Mouse (Mus musculus): Measurements from ENCODE around the gene Rbfox3. TPM values are rescaled to one million over a fixed set of nuclear protein-coding genes. Genes with fewer than 3 reads are reported as not detected.

The Rbfox3 gene
- polyA plus RNA-seq, 1 experiment from 2014 or later = 0.60 TPM

DNA sequence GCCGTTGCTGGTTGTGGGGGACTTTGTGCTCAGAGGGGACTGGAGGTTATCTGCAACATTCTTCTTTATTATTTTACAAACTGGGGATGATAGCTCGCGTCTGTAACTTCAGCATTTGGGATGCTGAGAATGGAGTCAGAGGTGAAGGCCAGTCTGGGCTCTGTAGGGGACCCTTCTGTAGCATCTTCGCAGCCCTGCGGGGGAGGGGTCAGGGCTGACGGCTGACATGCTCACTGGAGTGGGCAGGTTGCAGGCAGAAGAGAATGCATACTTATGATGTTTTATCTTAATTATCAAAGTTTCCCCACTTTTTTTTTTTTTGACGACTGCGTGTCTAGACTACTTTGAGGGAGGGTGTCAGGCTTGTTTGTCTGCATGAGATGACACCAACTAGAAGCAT, 234.1 kb downstream of the Rbfox3 start:
- 60% methylated on average over 8 of the region's 8 CpGs for WGBS
- H3K27me3 ChIP-seq (ENCODE audit: insufficient read depth, poor library complexity, severe bottlenecking) = peaks cover 51% of the 10 kb centered on the region
- no peak for DNase-seq (ENCODE audit: low spot score)

DNA sequence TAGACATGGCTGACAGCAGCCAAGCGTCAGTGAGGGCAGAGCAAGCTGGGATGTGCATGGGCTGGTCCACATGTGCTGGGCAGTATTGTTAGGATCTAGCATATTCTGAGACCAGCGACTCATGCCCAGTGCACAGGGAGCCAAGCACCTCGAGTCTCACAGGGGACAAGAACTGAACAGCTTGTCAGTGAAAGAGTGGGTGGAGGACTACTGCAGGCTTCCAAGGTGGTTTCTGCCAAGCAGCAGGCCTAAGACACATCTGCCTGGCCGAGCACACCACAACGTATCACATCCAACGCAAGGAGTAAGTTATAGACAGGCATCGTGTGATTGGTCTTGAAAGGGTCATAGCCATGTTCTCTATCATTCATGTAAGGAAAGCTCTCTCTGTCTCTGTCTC, 235.0 kb downstream of the Rbfox3 start:
- DNase-seq (ENCODE audit: low spot score) = no peak
- no peak overlapping the region for H3K4me3 ChIP-seq
- no peak overlapping the region for H3K27ac ChIP-seq
- H3K36me3 ChIP-seq = no peaks in the 10 kb centered on the region
- H3K4me1 ChIP-seq = no peaks in the 10 kb centered on the region
- no peaks in the 10 kb centered on the region for H3K9me3 ChIP-seq
- WGBS = 77% methylated on average over 7 of the region's 7 CpGs
- H3K27me3 ChIP-seq (ENCODE audit: insufficient read depth, poor library complexity, severe bottlenecking) = peaks cover 43% of the 10 kb centered on the region

More for the DNA sequence above, 234.1 kb downstream of the Rbfox3 start:
- Histone ChIP-seq H3K4me3 (no peak overlapping the region), H3K4me1 (no peaks in the 10 kb centered on the region), H3K27ac (no peak overlapping the region), H3K9me3 (no peaks in the 10 kb centered on the region), H3K36me3 (no peaks in the 10 kb centered on the region)

DNA sequence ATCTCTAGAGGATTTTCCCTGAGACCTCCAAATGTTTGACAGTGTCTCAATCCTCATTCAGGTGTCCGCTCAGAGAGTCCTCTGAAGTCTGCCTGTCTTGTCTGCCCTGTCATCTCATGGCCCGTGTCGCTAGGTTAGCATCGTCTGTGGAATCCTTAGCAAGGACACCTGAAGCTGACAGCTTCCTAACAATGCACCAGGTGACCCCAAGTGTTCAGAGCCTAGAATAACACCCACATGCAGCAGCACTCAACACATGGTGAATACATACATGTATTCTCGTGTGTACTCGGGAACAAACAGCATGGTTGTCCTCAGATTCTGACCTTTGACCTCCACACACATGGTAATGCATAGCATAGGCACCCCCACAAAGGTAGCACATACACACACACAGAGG, 239.4 kb downstream of the Rbfox3 start:
- no peak for DNase-seq (ENCODE audit: low spot score)
- Histone ChIP-seq H3K27me3 (ENCODE audit: insufficient read depth, poor library complexity, severe bottlenecking) (peaks cover 11% of the 10 kb centered on the region; the same call in 1 of the 2 replicates), H3K4me1 (peaks cover 8% of the 10 kb centered on the region), H3K27ac (no peak overlapping the region), H3K36me3 (no peaks in the 10 kb centered on the region), H3K9me3 (no peaks in the 10 kb centered on the region), H3K4me3 (no peak overlapping the region)
- 82% methylated on average over 6 of the region's 6 CpGs for WGBS

- Histone ChIP-seq H3K27ac (no peak overlapping the region), H3K36me3 (no peaks in the 10 kb centered on the region), H3K4me1 (peaks cover 8% of the 10 kb centered on the region), H3K4me3 (no peak overlapping the region), H3K27me3 (ENCODE audit: insufficient read depth, poor library complexity, severe bottlenecking) (peaks cover 11% of the 10 kb centered on the region; the same call in 1 of the 2 replicates), H3K9me3 (no peaks in the 10 kb centered on the region)
- no peak for DNase-seq (ENCODE audit: low spot score)
- WGBS = 84% methylated on average over 6 of the region's 6 CpGs
Observed at GRCm38 (mm10) chr11:118671216-118671615, 240.2 kb downstream of the Rbfox3 start.

- Histone ChIP-seq H3K4me3 (no peak overlapping the region), H3K36me3 (no peaks in the 10 kb centered on the region), H3K9me3 (no peaks in the 10 kb centered on the region), H3K27ac (no peak overlapping the region), H3K4me1 (peaks cover 8% of the 10 kb centered on the region), H3K27me3 (ENCODE audit: insufficient read depth, poor library complexity, severe bottlenecking) (peaks cover 11% of the 10 kb centered on the region; the same call in 1 of the 2 replicates)
- no peak for DNase-seq (ENCODE audit: low spot score)
- 70% methylated on average over 5 of the region's 5 CpGs for WGBS
Observed at GRCm38 (mm10) chr11:118669820-118670219, 241.6 kb downstream of the Rbfox3 start.

- H3K4me3 ChIP-seq = no peak overlapping the region
- no peak overlapping the region for H3K27ac ChIP-seq
- DNase-seq (ENCODE audit: low spot score) = no peak
- H3K9me3 ChIP-seq = no peaks in the 10 kb centered on the region
- H3K36me3 ChIP-seq = no peaks in the 10 kb centered on the region
- peaks cover 13% of the 10 kb centered on the region for H3K4me1 ChIP-seq
- WGBS = 75% methylated on average over 8 of the region's 8 CpGs
- H3K27me3 ChIP-seq (ENCODE audit: insufficient read depth, poor library complexity, severe bottlenecking) = peaks cover 3% of the 10 kb centered on the region; the same call in 1 of the 2 replicates
Observed at GRCm38 (mm10) chr11:118668351-118668750, 243.0 kb downstream of the Rbfox3 start.

DNA sequence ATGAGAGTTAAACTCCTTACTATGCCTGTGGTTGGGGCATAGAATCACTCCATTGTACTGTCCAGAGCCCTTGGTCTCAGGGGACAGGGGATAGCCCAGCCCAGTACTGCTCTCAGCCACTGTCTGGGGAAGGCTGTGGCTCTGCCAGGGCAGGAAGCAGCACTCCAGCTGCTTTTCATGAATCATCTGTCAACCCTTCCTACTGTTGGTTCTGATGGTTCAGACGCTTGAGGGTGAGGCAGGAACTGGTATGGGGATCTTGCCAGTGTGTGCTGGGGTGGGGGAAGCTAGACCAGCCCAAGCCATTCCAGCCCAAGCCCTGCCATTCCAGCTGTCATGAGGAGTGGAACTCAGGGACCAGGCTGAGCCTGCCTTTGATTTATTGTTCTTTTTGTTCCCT, 243.5 kb downstream of the Rbfox3 start:
- Histone ChIP-seq H3K27me3 (ENCODE audit: insufficient read depth, poor library complexity, severe bottlenecking) (peaks cover 3% of the 10 kb centered on the region; the same call in 1 of the 2 replicates), H3K27ac (no peak overlapping the region), H3K4me3 (no peak overlapping the region), H3K4me1 (peaks cover 16% of the 10 kb centered on the region), H3K36me3 (no peaks in the 10 kb centered on the region), H3K9me3 (no peaks in the 10 kb centered on the region)
- WGBS = 28% methylated on average over 1 of the region's 1 CpGs
- DNase-seq (ENCODE audit: low spot score) = no peak

DNA sequence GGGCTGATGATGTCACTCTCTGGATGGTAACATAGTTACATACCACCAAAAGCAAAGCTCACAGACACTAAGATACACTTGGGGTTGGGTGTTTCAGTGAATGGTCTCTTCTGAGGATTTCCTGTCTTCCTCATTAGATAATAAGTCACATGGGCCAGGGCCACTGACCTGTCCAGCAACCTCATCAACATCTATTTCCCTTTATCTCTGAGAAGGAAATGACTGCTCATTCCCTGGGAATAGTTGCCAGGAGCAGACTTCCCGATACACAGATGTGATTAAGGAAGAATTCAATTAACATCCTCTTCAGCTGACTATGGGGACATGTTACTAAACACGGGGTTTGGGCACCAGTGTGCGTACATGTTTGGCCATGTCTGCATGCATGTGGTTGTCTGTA, 245.2 kb downstream of the Rbfox3 start:
- Histone ChIP-seq H3K9me3 (no peaks in the 10 kb centered on the region), H3K27me3 (ENCODE audit: insufficient read depth, poor library complexity, severe bottlenecking) (peaks cover 7% of the 10 kb centered on the region; the same call in 1 of the 2 replicates), H3K36me3 (no peaks in the 10 kb centered on the region), H3K27ac (no peak overlapping the region), H3K4me3 (no peak overlapping the region), H3K4me1 (peaks cover 17% of the 10 kb centered on the region)
- WGBS = 75% methylated on average over 3 of the region's 3 CpGs
- no peak for DNase-seq (ENCODE audit: low spot score)

GRCm38 (mm10) chr11:118663305-118663704, 248.1 kb downstream of the Rbfox3 start:
- Histone ChIP-seq H3K27me3 (ENCODE audit: insufficient read depth, poor library complexity, severe bottlenecking) (peaks cover 18% of the 10 kb centered on the region), H3K9me3 (no peaks in the 10 kb centered on the region), H3K27ac (no peak overlapping the region), H3K4me1 (peaks cover 17% of the 10 kb centered on the region), H3K4me3 (no peak overlapping the region), H3K36me3 (no peaks in the 10 kb centered on the region)
- DNase-seq (ENCODE audit: low spot score) = no peak
- WGBS = 60% methylated on average over 8 of the region's 8 CpGs

DNA sequence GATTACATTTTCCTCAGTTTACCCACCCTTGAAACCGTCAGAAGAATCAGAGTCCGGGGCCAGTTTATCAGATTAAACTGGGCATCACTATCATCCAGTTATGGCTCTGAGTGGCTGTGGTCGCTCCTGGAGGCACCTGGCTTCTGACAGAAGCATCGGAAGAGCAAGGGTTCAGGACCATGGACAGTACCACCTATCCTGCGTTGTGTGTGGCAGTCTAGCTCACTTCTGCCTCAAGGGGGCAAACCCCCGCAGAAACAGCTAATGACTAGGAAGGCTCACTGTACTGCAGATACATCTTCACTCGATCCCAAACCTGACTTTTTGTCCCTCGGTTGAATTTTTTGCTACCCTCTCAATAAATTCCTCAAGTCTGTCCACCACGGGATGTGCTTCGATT, 252.1 kb downstream of the Rbfox3 start:
- peaks cover 37% of the 10 kb centered on the region for H3K27me3 ChIP-seq (ENCODE audit: insufficient read depth, poor library complexity, severe bottlenecking)
- H3K36me3 ChIP-seq = no peaks in the 10 kb centered on the region
- H3K4me1 ChIP-seq = peaks cover 11% of the 10 kb centered on the region; the same call in 1 of the 2 replicates
- no peaks in the 10 kb centered on the region for H3K9me3 ChIP-seq
- H3K4me3 ChIP-seq = no peak overlapping the region
- no peak overlapping the region for H3K27ac ChIP-seq
- 11% methylated on average over 10 of the region's 10 CpGs for WGBS
- no peak for DNase-seq (ENCODE audit: low spot score)

- DNase-seq (ENCODE audit: low spot score) = no peak
- Histone ChIP-seq H3K27ac (no peak overlapping the region), H3K4me1 (0 out of 2 replicates have a peak, but pooled peaks cover 3% of the 10 kb centered on the region), H3K27me3 (ENCODE audit: insufficient read depth, poor library complexity, severe bottlenecking) (peaks cover 43% of the 10 kb centered on the region), H3K4me3 (no peak overlapping the region), H3K36me3 (no peaks in the 10 kb centered on the region), H3K9me3 (no peaks in the 10 kb centered on the region)
- 49% methylated on average over 4 of the region's 4 CpGs for WGBS
Observed at GRCm38 (mm10) chr11:118655833-118656232, 255.6 kb downstream of the Rbfox3 start.

DNA sequence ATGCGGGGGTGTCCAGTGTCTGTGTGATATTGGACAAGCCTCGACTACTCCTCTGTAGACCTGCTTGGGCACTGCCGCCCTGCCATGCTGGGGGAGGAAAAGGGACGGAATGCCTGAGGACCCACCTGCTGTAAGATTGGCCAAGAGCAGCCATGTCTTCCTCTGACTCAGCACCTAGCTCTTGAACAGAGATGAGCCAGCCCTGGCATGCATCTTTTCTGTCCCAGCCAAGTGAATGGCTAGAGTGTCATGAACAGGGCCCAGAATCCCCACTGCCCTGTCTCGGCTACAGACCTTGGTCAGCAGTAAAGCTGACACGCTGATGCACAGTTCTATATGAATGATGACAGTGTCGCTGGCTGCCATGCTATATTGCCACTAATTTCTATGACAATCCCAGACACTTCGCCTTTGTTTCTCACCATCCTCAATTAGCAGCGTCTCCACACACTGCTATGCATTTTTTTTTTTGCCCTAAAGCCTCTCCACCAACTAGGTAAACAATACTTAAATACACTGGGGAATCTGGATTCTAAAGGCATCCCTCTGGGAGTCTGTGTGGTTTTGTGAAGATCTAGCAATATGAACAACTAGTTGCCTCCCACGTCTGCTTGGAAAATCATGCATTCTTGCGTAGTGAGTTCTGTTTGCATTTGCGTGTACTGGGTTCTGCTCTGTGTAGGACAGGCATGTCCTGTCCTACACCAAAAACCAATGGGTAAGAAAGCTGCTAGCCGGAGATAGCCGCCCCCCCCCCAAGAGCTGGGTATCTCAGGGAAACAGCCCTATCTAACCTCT, 257.7 kb downstream of the Rbfox3 start:
- Histone ChIP-seq H3K36me3 (no peaks in the 10 kb centered on the region), H3K9me3 (no peaks in the 10 kb centered on the region), H3K27ac (no peak overlapping the region), H3K4me1 (0 out of 2 replicates have a peak, but pooled peaks cover 3% of the 10 kb centered on the region), H3K4me3 (no peak overlapping the region), H3K27me3 (ENCODE audit: insufficient read depth, poor library complexity, severe bottlenecking) (peaks cover 38% of the 10 kb centered on the region)
- 84% methylated on average over 14 of the region's 14 CpGs for WGBS
- no peak for DNase-seq (ENCODE audit: low spot score)

DNA sequence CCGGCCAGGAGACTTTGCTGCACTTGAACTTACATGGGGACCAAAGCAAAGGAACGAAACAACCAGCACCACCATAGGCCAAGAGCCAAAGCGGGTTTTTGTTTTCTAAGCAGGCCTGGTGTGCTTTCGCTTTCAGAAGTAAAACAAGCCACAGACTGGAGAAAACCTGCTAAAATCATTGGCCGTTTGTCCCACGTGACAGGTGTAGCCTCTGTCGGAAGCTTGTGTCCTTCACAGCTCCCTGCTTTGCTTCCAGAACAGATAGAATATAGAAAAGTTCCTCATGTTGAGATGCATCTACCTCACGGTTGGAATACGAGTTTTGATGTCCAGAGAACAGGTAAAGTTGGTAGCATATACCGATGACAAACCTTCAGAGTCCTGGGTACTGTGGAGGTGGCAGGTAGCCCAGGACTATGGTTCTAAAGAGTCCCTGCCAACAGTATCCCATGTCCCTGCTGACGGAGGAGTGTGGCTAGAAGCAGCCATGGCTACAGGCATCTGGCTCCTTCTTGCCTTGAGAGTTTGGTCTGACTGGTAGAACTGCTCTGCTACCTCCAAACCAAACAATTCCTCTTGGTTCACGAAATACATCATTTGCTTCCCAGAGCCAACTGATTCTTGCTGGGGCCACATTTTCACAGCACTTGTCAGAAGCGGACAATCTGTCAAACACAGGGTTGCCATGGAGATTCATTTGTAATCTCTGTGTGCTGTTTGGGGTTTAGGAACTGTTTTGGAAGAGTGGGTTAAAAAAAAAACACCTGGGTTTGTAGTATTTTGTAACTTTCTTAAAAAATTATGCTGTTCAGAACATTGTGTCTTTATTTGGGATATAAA, 258.8 kb downstream of the Rbfox3 start:
- Histone ChIP-seq H3K9me3 (no peaks in the 10 kb centered on the region), H3K27me3 (ENCODE audit: insufficient read depth, poor library complexity, severe bottlenecking) (peaks cover 29% of the 10 kb centered on the region), H3K4me3 (no peak overlapping the region), H3K36me3 (no peaks in the 10 kb centered on the region), H3K4me1 (0 out of 2 replicates have a peak, but pooled peaks cover 3% of the 10 kb centered on the region), H3K27ac (no peak overlapping the region)
- WGBS = 79% methylated on average over 13 of the region's 13 CpGs
- DNase-seq (ENCODE audit: low spot score) = no peak

Data from heart, embryonic 10.5 days (tissue).